Mouse (Mus musculus) CH12F3 (cell line): ENCODE measurements at regions not wholly inside any gene's neighbourhood (a gene's known extent, or its start where the extent isn't known, plus 50 kb on each side); places are given as distances from the start of the nearest gene placed in this dataset.

Experiments
- in situ Hi-C: fragments of 300-500 bp; cut with MboI; formaldehyde crosslinking; loops from 2 replicates; pipeline ENCODE4 v1.14.3; 2020; ENCODE audit warnings: low sequenced_read_pairs

DNA sequence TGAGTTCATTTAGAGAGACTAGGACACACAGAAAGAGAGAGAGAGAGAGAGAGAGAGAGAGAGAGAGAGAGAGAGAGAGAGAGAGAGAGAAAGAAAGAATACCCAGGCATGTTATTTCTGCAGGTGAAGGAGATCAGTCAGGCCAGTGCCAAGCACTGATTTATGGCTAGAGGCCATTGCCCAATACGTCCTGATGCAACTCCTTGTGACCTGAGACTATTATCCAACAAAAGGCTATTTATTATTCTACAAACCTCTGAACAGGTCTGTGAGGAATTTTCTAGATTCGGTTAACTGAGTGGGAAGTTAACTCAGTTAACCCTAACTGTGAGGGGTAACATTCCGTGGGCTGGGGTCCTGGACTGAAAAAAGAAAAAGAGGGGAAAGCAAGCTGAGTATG is 84.5 kb upstream of the Spin1 start:
- in situ Hi-C loops = no loop called here

DNA sequence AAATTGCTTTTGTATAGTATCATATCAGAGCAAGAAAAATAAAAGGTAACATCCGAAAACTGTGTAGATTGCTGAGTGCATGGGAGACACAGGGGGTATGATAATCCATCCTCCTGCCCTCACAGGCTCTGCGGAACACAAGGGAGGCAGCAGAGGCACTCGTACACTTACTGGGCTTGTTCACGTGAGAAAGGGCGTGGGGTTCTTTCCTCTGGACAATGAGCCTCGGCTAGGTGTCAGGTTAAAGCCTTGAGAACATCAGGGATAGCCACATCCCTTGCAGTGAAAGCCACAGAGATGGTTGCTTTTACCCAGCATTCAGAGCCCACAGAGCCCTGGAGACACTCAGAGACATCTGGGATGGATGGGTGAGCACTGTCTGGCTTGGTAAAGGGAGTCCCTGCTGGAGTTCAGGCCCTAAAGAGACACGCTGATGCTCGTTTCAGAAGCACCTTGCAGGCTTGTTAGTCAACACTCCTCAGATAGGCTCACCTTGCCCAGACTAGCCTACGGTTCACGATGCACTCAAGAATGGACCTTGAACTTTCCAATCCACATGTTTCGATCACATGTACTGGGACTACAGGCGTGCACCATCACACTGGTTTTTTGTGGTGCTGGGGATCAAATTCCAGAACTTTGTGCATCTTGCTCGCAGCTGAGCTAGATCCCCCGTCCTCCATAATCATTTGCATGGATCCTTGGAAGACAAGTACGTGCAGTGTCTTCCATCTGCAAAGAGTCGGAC is 83.5 kb upstream of the Spin1 start:
- in situ Hi-C loops = no loop called here

DNA sequence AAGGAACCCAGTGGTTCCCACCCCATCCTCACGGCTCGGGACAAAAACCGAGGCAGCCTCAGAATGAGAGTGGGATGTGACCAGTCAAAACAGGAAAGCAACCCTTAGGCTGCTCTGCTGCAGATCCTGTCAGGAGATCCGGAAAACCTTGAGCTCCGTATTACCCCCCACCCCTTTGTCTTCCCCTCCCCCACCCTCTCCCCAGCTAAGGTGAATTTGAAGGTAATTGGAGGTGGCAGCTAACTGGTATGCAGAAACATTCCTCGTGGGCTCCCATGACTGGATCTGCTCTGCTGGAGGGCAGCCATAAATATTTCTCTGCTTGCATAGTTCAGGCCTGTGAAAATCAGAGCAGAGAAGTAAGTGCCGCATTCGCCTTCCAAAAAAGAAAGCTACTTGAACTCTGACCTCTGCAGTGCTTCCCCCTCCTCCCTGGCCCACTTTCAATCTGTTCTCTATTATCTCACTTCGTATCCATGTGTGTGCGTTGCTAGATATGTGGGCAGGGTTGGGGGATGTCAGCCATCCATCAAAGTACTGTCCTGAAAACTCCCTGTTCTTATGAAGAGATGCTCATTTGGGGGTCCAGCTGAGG is 82.9 kb upstream of the Spin1 start:
- in situ Hi-C loops = no loop called here

GRCm38 (mm10) chr13:51018366-51018765 is 82.3 kb upstream of the Spin1 start:
- in situ Hi-C loops = no loop called here

DNA sequence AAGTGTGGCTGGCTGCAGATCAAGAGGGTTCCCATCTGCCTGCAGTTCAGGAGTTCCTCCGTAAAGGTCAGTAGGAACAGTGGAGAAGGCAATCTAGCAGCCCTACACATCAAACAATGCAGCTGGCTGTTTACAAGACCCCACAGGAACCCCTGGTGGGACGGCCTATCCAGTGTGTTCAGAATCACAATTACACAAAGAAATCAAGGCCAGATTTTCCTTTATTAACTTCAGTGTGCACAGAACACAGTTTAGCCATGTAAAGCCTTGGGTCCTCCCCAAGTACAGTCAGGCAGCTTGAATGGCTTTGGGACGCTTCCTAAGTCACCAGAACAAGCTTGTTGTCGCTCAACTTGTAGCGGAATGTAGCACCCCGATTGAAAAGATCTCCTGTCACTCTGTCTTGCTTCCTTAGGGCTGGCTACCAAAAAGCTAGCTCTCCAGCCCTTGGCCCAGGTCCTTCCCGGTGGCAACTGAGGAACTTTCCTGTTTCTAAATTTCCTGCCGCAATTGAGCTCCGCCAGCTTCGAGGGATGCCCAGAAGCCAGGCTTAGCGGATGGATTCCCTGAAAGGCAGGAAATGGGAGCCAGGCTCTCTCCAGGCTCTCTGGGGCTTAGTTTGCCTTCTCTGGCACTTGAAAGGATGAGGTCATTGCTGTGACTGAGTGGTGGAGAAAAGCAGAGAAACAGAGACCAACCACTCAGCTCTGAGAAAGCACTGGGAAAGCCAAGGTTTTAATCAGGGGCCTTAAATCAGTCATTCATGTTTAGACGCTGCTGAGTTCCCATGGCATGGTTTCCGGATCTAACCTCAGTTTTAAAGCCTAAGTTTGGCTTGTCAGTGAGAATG is 78.1 kb upstream of the Spin1 start:
- in situ Hi-C loops = no loop called here

DNA sequence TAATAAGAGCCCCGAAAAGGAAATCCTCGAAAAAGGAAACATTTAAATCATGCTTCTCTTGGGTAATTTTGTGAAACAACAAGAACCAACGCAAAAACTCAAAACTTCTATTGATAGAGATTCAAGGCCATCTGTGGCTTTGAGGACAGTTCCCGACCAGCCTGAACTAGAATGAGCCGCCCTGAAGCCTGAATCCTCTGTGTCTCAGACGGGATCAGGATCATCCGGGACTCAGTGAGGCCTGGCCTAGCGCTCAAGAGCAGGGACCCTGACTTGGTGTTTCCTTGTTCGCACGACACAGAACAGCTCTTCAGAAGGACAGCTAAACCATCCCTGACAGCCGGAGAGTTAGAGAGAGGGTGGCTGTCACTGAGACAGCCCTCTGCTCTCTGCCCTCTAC is 77.4 kb upstream of the Spin1 start:
- in situ Hi-C loops = no loop called here

GRCm38 (mm10) chr13:51026311-51026918 is 74.3 kb upstream of the Spin1 start:
- in situ Hi-C loops = no loop called here

GRCm38 (mm10) chr13:51037850-51038450 is 62.7 kb upstream of the Spin1 start:
- in situ Hi-C loops = no loop called here

DNA sequence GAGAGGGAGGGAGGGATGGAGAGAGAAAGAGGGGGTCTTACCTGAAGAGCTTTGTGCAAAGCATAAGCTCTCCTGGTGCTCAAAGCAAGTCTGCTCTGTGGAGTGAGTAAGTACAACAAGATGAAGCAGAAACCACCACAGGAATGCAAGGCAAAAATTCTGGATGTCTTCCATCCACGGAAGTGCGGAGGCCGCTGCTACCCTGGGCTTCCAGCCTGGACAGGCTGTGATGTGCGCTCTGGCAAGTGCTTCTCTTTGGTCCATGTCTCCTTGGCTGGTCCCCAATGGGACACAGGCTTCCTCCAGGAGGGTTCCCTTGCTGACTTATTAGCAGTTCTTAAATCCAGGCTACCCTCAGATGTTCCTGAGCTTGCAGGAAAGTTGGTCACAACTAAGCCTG is 61.7 kb upstream of the Spin1 start:
- in situ Hi-C loops = no loop called here

- in situ Hi-C loops = no loop called here
Observed at GRCm38 (mm10) chr13:51041121-51041520, 59.6 kb upstream of the Spin1 start.

DNA sequence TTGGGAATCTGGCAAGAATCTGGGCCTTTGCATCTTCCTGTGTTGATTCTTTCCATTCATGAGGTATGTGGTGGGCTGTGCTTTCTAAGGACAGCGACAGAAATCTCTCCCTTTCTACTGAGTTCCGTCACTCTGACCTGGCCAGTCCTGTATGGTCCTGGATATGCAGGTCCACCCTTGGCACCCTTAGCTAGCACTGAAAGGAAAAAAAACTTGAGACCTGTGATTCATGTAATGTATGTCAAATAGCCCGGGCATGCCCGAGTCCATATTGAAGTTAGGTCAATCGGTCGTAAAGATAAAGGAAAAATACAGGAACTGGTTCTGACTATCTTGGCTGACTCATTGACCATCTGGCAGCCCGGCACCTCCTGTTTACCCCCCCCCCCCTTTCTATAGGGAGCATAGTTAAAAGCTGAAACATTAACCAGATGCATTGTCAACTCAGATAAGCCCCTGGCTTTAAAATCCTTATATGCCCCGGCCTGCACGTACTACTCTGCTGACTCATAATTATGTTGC is 57.7 kb upstream of the Spin1 start:
- in situ Hi-C loops = no loop called here
